26 mouse cellular contexts compared by ENCODE assay signal in genomic region chr3:87857666-87858065, GRCm38 (mm10). TPM values are rescaled to one million over a fixed set of nuclear protein-coding genes. Genes with fewer than 3 reads are reported as not detected.
DNase-seq lines count a peak whose midpoint lies in the region; ATAC-seq lines count a peak whose summit lies in the region.
"Had no signal": no experiment of that assay in that cellular context is flagged by ENCODE, and none has a peak within 500 bp of the region (broad histone marks: within the 10 kb centered on the region; RNA-seq: fewer than 3 reads in every experiment).

No protein-coding gene starts in this region.

- no peak overlapping the region for H3K9ac ChIP-seq in embryonic facial prominence, embryonic 11.5 days (replicated peaks; ENCODE audit: low read length)
- H3K9ac ChIP-seq: embryonic facial prominence, embryonic 15.5 days; forebrain, embryonic 12.5 days had no signal

- no peak overlapping the region for H3K4me2 ChIP-seq in embryonic facial prominence, embryonic 11.5 days (ENCODE audit: low read depth, low read length)
- H3K4me2 ChIP-seq: embryonic facial prominence, embryonic 13.5 days; embryonic facial prominence, embryonic 15.5 days; forebrain, embryonic 12.5 days had no signal

- WGBS in embryonic facial prominence, embryonic 11.5 days, result 56% methylated on average over 8 of the region's 8 CpGs

- intact Hi-C loops in left cerebral cortex, postnatal 4 days (cut with DNase I), result loop anchor here (5.0 kb wide), 1 partner anchor 85 kb away; no protein-coding TSS in a partner anchor

- no peaks in the 10 kb centered on the region for H3K4me1 ChIP-seq in embryonic facial prominence, embryonic 11.5 days (ENCODE audit: control insufficient read depth, insufficient read depth, low read length)

- ATAC-seq in embryonic facial prominence, embryonic 11.5 days (replicated peaks; ENCODE audit: insufficient number of reproducible peaks, low FRiP score, low TSS enrichment, low read depth), result no peak
- ATAC-seq: forebrain, embryonic 14.5 days; forebrain, embryonic 16.5 days had no signal

- no peaks in the 10 kb centered on the region for H3K27me3 ChIP-seq in embryonic facial prominence, embryonic 11.5 days (ENCODE audit: control insufficient read depth, insufficient read depth, low read length)
- H3K27me3 ChIP-seq: embryonic facial prominence, embryonic 13.5 days; embryonic facial prominence, embryonic 15.5 days; forebrain, embryonic 12.5 days had no signal

- H3K27ac ChIP-seq in embryonic facial prominence, embryonic 11.5 days (replicated peaks; ENCODE audit: low read depth, low read length), result no peak overlapping the region
- H3K27ac ChIP-seq: embryonic facial prominence, embryonic 13.5 days; embryonic facial prominence, embryonic 15.5 days; forebrain, embryonic 10.5 days; forebrain, embryonic 12.5 days had no signal

- no peaks in the 10 kb centered on the region for H3K9me3 ChIP-seq in embryonic facial prominence, embryonic 11.5 days (replicated peaks; ENCODE audit: control insufficient read depth, low read length)
- H3K9me3 ChIP-seq: embryonic facial prominence, embryonic 13.5 days; embryonic facial prominence, embryonic 15.5 days; forebrain, embryonic 12.5 days had no signal

- peaks cover 2% of the 10 kb centered on the region; the same call in 1 of the 2 replicates for H3K36me3 ChIP-seq in embryonic facial prominence, embryonic 11.5 days (replicated peaks; ENCODE audit: control insufficient read depth, insufficient read depth, low read depth, low read length)

- DNase-seq in embryo, embryonic 11 days, result peak; percentile 9
- DNase-seq in embryo, embryonic 9.5 days (ENCODE audit: extremely low spot score), result no peak
- DNase-seq in MN1 (ENCODE audit: low spot score) (peak; percentile 88), adipocyte (ENCODE audit: low spot score) (peak; percentile 64)
- DNase-seq in embryonic facial prominence, embryonic 11.5 days (ENCODE audit: low spot score), result peak; percentile 35
- no peak for DNase-seq in left cerebral cortex, postnatal 4 days
- DNase-seq in B cell, adult 2 months, result no peak
- DNase-seq in adrenal gland, postnatal 4 days (ENCODE audit: low spot score in 2 of 2), result no peak
- DNase-seq: adrenal gland, adult 8-10 months; adrenal gland, postnatal 14 days; adrenal gland, postnatal 36 days; cerebellum, adult 11 months; cerebellum, adult 18-20 months; cerebellum, adult 8-10 months; cerebellum, adult 9-11 months; cerebellum, postnatal 14 days; cerebellum, postnatal 36 days had no signal

- H3K4me3 ChIP-seq in embryonic facial prominence, embryonic 11.5 days (ENCODE audit: low read depth, low read length), result no peak overlapping the region
- H3K4me3 ChIP-seq: embryonic facial prominence, embryonic 13.5 days; embryonic facial prominence, embryonic 15.5 days; erythroblast, embryonic 14.5 days; forebrain, embryonic 10.5 days; forebrain, embryonic 12.5 days had no signal

RNA-seq across cellular contexts. Expression of gene Sh2d2a, which starts 11.1 kb away (rescaled TPM):
- polyA plus RNA-seq in embryonic facial prominence, embryonic 11.5 days (2014; fragmentation: Nextera tagmentation; extraction: Ambion mirVana), result not detected in 2 replicates
- total RNA-seq in left cerebral cortex, postnatal 4 days (2021), result not detected
- under 1 TPM; 0.25 to 0.51 TPM for total RNA-seq in adrenal gland, postnatal 4 days (2021)
- total RNA-seq: MEL had no signal
- polyA plus RNA-seq: brain, embryonic 14.5 days; embryonic facial prominence, embryonic 13.5 days; forebrain, embryonic 12.5 days; forebrain, embryonic 14.5 days; forebrain, embryonic 16.5 days had no signal

RNA-seq across cellular contexts. Expression of gene Prcc, which starts 27.7 kb away (rescaled TPM):
- polyA plus RNA-seq in embryonic facial prominence, embryonic 11.5 days (2014; fragmentation: Nextera tagmentation; extraction: Ambion mirVana), result 21.5 and 21.7 TPM in 2 replicates
- 10 to 100 TPM; 72.8 to 73.3 TPM for total RNA-seq in left cerebral cortex, postnatal 4 days (2021)
- total RNA-seq in adrenal gland, postnatal 4 days (2021), result 10 to 100 TPM; 67.0 to 74.2 TPM

RNA-seq across cellular contexts. Expression of gene Pear1, which starts 33.6 kb away (rescaled TPM):
- 4.4 and 7.7 TPM in 2 replicates for polyA plus RNA-seq in embryonic facial prominence, embryonic 11.5 days (2014; fragmentation: Nextera tagmentation; extraction: Ambion mirVana)
- 10 to 100 TPM in 1 of 2 experiments, 1 to 10 TPM in 1; 8.0 to 11.5 TPM for total RNA-seq in left cerebral cortex, postnatal 4 days (2021)
- 10 to 100 TPM; 40.3 to 42.5 TPM for total RNA-seq in adrenal gland, postnatal 4 days (2021)

RNA-seq across cellular contexts. Expression of gene Hdgf, which starts 48.5 kb away (rescaled TPM):
- 269 and 289 TPM in 2 replicates for polyA plus RNA-seq in embryonic facial prominence, embryonic 11.5 days (2014; fragmentation: Nextera tagmentation; extraction: Ambion mirVana)
- total RNA-seq in left cerebral cortex, postnatal 4 days (2021), result 100 to 1,000 TPM; 131 to 136 TPM
- 100 to 1,000 TPM; 205 to 213 TPM for total RNA-seq in adrenal gland, postnatal 4 days (2021)

Comparison
In these comparisons a context has a peak if more than half of its experiments do, and no peak if none do; other contexts are left out.
1. DNase-seq: peak in embryo, embryonic 11 days (single experiment), MN1 (single experiment), adipocyte (single experiment) and embryonic facial prominence, embryonic 11.5 days (single experiment); none in embryo, embryonic 9.5 days (single experiment), left cerebral cortex, postnatal 4 days (single experiment), B cell, adult 2 months (0 of 2) and adrenal gland, postnatal 4 days (0 of 2).